Mouse (Mus musculus): Measurements from ENCODE around the gene Tmem210. TPM values are rescaled to one million over a fixed set of nuclear protein-coding genes. Genes with fewer than 3 reads are reported as not detected.

The Tmem210 gene
- not detected for polyA plus RNA-seq (2017; shearing (Covaris generic))

DNA sequence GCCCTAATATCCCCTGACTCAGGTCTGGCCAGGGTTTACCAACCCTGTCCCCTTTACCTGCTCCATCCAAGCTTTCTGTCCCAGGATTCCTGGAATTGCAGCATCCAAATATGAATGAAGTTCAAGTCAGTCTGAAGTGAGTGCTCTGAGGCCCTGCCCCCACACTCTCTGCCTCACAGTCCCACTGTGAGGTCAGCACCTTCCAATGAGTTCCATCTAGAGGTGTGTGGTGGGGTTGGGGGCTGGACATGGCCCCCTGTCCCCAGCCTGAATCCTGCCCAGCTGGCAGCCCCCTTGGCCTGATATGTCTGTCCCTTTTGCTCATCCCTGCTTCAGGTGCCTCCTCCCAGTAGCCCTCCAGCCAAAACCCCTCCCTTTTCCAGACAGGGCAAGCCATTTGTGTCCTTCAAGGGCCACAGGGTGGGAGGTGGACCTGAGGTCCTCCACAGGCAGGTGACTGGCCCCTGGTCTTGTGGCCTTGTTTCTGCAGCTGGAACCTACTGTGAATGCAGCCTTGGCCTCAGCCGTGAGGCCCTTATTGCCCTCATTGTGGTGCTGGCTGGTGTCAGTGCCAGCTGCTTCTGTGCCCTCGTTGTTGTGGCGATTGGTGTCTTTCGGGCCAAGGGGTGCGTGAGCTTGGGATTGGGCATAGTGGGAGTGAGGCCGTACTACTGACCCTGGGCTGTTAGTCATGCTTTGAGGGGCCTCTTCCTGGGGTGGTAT, at the start of gene Tmem210:
Gene Tmem210 (plus strand): TSS at position 219 of the 723 bp plus-strand sequence.

DNA sequence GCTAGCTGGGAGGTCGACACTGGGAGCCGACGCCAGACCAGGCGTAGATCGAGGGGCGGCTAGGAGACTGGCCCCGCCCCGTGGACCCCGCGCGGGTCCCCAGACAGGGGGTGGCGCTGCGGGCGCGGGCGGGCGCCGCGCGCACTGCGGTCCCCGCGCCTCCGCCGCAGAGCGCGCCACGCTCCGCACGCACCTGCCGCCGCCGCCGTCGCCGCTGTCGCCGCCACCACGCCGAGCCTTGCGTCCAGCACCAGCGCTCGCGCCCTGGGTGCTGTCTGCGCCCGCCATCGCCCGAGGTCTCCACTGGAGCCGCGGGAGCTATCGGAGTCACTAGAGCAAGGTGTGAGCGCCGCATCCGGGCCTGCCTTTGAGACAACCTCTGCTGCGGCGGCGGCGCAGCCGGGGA, 45.8 kb upstream of the Tmem210 start, which contains the start of the genes Rnf208 and Cysrt1:
Gene Rnf208 (plus strand): TSS at position 155 of the 406 bp plus-strand sequence.
Gene Cysrt1 (minus strand): TSS at position 352 of the 406 bp plus-strand sequence.

DNA sequence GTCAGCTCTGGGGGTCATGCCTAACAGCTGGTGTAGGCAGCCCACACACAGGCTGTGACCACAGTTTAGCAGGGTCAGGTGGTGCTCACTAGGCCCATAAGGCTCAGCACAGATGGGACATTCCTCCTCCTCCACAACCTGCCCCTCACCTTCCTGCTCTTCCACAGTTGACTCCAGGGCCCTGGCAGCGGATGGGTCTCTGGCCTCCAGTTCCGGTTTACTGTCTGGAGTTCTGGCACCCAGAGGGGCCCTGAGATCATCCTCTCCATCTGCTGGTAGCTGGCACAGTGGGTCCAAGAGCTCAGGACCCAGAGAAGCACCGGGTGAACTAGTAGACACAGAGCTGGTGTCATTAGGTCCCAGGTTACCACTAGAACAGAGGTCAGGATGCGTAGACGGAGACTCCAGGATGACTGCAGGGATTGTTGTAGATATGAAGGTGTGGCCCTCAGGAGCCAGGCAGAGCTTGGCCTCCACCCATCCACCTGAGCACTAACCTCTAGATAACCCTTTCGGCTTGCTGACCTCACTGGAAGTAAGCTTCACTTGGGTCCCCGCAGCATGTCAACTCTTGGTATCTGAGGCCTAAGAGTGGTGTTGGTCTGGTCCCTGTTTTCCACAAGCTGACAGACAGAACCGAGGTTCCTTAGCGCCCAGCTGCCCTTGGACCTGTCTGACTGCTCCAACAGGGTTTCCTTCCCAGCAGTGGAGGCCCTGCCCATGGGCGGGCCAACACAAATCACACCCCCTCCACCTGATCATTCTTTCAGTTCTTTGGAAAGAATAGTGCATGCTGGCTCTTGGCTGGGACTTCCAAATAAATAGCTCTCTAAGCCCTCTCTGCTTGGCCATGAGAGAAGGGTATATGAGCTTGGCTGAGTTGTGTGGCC, 41.5 kb upstream of the Tmem210 start, which contains the start of gene AL732309.1:
Gene AL732309.1 (minus strand): TSS at position 681 of the 890 bp plus-strand sequence.

DNA sequence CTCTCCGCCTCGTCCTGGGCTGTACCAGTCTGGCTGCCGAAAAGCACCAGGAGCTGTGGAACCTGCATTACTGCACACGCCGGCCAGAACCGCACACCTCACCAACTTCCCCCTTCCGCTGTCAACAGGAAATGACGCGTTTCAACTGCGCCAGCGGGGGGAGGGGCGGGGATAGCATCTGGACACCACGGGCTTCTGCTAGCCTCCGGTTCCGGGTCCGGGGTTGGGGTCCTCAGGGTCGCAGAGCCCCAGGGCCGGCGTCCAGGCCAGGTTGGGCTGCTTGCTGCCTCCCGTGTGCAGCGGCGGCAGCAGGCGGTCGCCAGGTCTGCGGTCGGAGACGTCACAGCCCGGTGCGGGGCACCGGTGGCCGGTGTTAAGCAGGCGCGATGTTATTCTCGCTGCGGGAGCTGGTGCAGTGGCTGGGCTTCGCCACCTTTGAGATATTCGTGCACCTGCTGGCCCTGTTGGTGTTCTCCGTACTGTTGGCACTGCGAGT, 32.6 kb upstream of the Tmem210 start, which contains the start of gene Tmem203:
Gene Tmem203 (plus strand): TSS at position 156 of the 496 bp plus-strand sequence.

DNA sequence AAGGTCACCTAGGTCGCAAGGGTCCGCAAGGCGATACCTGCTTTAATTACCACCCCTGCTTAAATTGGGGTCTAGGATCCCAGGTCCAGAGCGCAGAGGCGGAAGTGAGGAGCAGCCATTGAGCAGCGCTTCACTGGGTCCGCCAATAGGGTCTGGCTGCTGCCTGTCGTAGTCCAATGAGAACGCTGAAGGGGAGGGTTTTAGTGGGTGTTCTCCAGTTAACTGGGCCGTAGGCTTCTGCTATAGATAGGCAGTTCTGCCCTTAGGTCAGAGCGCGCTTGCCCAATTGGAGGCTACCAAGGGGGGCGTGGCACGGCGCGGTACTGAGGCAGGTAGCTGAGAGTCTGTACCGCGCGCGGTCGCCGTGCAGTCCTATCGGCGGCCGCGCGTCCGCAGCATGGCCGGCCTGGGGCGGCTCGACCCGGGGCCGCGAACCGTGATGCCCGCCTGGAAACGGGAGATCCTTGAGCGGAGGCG, 25.6 kb upstream of the Tmem210 start, which contains the start of gene Tprn:
Gene Tprn (plus strand): TSS at position 328 of the 477 bp plus-strand sequence.

DNA sequence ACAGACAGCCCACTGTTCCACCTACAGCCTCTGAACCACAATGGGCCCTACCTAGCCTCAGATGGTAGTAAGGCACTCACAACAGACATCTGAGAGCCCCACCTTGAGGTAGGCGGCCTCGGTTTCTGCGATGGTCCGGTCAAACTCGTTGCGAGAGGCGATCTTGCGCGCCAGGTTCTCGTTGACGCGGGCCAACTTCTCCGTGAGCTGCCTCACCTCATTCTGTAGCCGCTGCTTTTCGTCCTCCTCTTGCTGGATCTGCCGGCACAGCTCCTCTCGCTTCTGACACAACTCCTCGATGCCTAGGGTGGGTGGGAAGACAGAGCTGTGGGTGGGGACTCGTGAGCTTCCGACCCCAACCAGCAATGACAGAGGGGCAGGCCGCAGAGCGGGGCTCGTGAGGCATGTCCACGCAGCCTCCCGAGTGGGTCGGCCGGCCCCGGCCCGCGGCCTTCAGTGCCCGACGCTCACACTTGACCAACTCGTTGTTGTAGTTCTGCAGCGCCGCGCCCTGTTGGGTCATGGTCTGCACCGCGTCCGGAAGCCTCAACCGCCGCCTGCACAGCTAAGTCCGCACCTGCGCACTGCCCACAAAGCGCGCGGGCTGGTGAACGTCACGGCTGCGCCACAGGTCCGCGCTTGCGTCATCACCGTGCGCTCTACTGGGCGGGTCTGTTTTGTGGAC, 16.0 kb upstream of the Tmem210 start, which contains the start of the genes Ssna1 and Anapc2:
Gene Ssna1 (minus strand): TSS at position 612 of the 685 bp plus-strand sequence.
Gene Anapc2 (plus strand): TSS at position 652 of the 685 bp plus-strand sequence.

DNA sequence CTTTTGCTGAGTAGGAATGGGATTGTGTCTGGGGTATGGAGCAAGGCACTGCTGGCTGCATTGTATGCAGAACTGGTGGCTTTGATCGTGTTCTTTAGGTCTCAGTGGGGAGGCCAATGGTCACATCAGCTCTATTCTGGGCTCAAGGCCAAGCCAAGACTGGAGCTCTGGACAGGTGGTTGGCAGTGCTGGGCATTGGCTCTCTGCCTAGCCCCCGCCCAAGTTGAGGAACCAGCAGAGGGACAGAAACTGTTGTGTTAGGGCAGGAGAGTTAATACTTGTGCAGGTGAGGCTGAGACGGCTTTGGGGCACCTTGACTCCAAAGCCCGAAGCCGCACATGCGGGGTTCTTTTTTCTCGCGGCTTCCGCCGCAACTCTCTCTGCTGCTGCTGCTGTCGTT, 1.7 kb downstream of the Tmem210 start, which contains the start of gene Lrrc26:
Gene Lrrc26 (plus strand): TSS at position 265 of the 400 bp plus-strand sequence.

DNA sequence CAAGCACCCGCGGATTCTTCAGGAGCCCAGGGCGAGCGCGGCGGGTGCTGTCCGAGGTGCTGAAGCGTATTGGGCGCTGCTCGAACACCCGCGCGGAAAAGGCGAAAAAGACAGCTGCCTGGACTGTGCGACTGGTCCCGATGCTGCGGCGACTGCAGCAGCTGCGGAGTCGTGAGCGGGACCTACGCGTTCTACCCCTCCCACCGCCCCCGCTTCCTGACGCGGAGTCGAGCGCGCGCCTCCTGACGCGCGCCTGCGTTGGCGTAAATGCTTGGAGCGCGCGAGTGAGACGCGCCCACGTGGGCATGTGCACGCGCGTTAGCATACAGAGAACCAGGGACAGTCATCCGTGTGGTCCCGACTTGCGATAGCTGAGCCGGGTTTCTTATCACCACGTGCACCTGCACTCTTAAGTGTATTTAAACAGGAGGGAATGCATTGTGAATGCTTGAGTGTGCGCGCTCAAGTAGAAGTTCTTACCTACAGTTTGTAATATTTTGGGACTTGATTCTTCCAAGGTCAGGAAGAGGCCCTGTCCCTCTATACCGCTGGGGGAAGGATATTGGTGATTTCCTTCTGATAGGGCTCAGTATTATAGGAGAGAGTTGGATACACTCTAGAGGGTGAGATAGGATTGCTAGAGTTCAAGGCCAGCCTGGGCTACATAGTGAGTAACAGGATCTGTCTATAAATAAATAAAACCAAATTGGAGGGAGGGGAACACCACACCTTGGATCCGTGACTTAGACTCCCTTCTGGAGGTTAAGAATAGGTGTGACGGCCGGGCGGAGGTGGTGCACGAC, 31.2 kb downstream of the Tmem210 start, which contains the start of gene Grin1:
Gene Grin1 (minus strand): TSS at position 217 of the 803 bp plus-strand sequence.

DNA sequence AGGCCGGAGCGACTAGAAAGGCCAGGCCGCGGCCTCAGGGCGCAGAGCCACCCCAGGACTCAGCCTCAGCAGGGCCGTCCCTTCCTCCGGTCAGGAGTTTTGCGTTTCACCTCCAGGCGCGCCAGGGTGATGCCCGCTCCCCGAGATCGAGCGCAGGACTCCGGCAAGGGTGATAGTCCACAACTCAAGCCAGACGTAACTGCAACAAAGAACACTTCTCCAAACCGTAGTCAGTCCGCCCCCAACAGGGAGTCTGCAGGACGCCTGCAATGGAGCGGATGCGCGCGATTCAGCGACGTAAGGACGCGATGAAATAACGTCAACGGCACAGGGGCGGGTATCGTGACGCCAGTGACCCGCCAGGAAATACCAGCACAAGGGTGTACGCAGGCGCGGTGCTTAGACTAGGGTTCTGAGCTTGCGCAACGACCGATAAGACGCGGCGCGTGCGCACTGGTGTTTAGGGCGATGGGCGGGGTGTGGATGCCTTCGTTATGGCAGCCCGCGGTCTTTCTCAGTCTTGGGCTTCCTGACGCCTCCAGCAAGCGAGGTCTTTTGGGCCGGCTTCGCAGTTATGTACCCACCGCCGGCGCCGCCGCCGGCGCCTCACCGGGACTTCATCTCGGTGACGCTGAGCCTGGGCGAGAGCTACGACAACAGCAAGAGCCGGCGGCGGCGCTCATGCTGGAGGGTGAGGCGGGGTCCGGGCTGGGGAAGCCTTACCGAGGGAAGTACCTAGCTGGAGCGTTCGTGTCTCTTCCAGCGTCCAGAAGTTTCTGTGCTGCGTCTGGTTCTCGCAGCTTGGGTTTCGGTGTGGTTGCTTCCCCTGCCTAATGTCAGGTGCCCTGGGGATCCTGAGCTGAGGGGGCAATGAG, 44.6 kb downstream of the Tmem210 start, which contains the start of gene Man1b1:
Gene Man1b1 (plus strand): TSS at position 53 of the 875 bp plus-strand sequence.

Other genes starting within 250 kb of the Tmem210 start
- 18.3 TPM for gene Nsmf, start 233.8 kb upstream of the Tmem210 start, polyA plus RNA-seq (2017; shearing (Covaris generic))
- 0.93 TPM for gene Entpd8, start 207.8 kb upstream of the Tmem210 start, polyA plus RNA-seq (2017; shearing (Covaris generic))
- gene Noxa1, start 193.0 kb upstream of the Tmem210 start, polyA plus RNA-seq (2017; shearing (Covaris generic)) = 12.8 TPM
- 0.25 TPM for gene Nrarp, start 107.4 kb upstream of the Tmem210 start, polyA plus RNA-seq (2017; shearing (Covaris generic))
- 144 TPM for gene Tor4a, start 91.3 kb upstream of the Tmem210 start, polyA plus RNA-seq (2017; shearing (Covaris generic))
- gene Nelfb, start 76.7 kb upstream of the Tmem210 start, polyA plus RNA-seq (2017; shearing (Covaris generic)) = 136 TPM
- gene Stpg3, start 73.5 kb upstream of the Tmem210 start, polyA plus RNA-seq (2017; shearing (Covaris generic)) = not detected
- not detected for gene Fam166a, start 69.4 kb upstream of the Tmem210 start, polyA plus RNA-seq (2017; shearing (Covaris generic))
- 255 TPM for gene Tubb4b, start 63.4 kb upstream of the Tmem210 start, polyA plus RNA-seq (2017; shearing (Covaris generic))
- not detected for gene Slc34a3, start 53.8 kb upstream of the Tmem210 start, polyA plus RNA-seq (2017; shearing (Covaris generic))
- not detected for gene Rnf224, start 51.4 kb upstream of the Tmem210 start, polyA plus RNA-seq (2017; shearing (Covaris generic))
- 0.67 TPM for gene Rnf208, start 45.9 kb upstream of the Tmem210 start, polyA plus RNA-seq (2017; shearing (Covaris generic))
- gene Cysrt1, start 45.7 kb upstream of the Tmem210 start, polyA plus RNA-seq (2017; shearing (Covaris generic)) = not detected
- gene AL732309.1, start 41.3 kb upstream of the Tmem210 start, polyA plus RNA-seq (2017; shearing (Covaris generic)) = 9.0 TPM
- gene Tmem203, start 32.7 kb upstream of the Tmem210 start, polyA plus RNA-seq (2017; shearing (Covaris generic)) = 15.7 TPM
- gene Tprn, start 25.5 kb upstream of the Tmem210 start, polyA plus RNA-seq (2017; shearing (Covaris generic)) = 2.7 TPM
- gene Ssna1, start 15.7 kb upstream of the Tmem210 start, polyA plus RNA-seq (2017; shearing (Covaris generic)) = 148 TPM
- 99.6 TPM for gene Anapc2, start 15.7 kb upstream of the Tmem210 start, polyA plus RNA-seq (2017; shearing (Covaris generic))
- not detected for gene Lrrc26, start 1.8 kb downstream of the Tmem210 start, polyA plus RNA-seq (2017; shearing (Covaris generic))
- gene Grin1, start 31.0 kb downstream of the Tmem210 start, polyA plus RNA-seq (2017; shearing (Covaris generic)) = 0.36 TPM
- gene Man1b1, start 44.2 kb downstream of the Tmem210 start, polyA plus RNA-seq (2017; shearing (Covaris generic)) = 26.1 TPM
- 23.7 TPM for gene Dpp7, start 68.2 kb downstream of the Tmem210 start, polyA plus RNA-seq (2017; shearing (Covaris generic))
- gene Uap1l1, start 77.5 kb downstream of the Tmem210 start, polyA plus RNA-seq (2017; shearing (Covaris generic)) = 12.9 TPM
- 0.37 TPM for gene Sapcd2, start 84.2 kb downstream of the Tmem210 start, polyA plus RNA-seq (2017; shearing (Covaris generic))
- not detected for gene Entpd2, start 107.7 kb downstream of the Tmem210 start, polyA plus RNA-seq (2017; shearing (Covaris generic))
- 1.1 TPM for gene Npdc1, start 111.2 kb downstream of the Tmem210 start, polyA plus RNA-seq (2017; shearing (Covaris generic))
- 6.8 TPM for gene Fut7, start 135.1 kb downstream of the Tmem210 start, polyA plus RNA-seq (2017; shearing (Covaris generic))
- 19.7 TPM for gene Abca2, start 140.6 kb downstream of the Tmem210 start, polyA plus RNA-seq (2017; shearing (Covaris generic))
- 5.3 TPM for gene Clic3, start 168.7 kb downstream of the Tmem210 start, polyA plus RNA-seq (2017; shearing (Covaris generic))
- 117 TPM for gene Paxx, start 172.9 kb downstream of the Tmem210 start, polyA plus RNA-seq (2017; shearing (Covaris generic))
- gene Ptgds, start 181.9 kb downstream of the Tmem210 start, polyA plus RNA-seq (2017; shearing (Covaris generic)) = not detected
- gene Lcn12, start 205.8 kb downstream of the Tmem210 start, polyA plus RNA-seq (2017; shearing (Covaris generic)) = not detected
- 125 TPM for gene Fbxw5, start 212.6 kb downstream of the Tmem210 start, polyA plus RNA-seq (2017; shearing (Covaris generic))
- 10.0 TPM for gene C8g, start 213.6 kb downstream of the Tmem210 start, polyA plus RNA-seq (2017; shearing (Covaris generic))